Mouse (Mus musculus) embryo, embryonic 9.5 days (tissue): Measurements from ENCODE around the gene Gen1.

Source experiments
- DNase-seq: peaks from one replicate; pipeline ENCODE4 v3.0.0-alpha.2; 2017; ENCODE audit errors: extremely low spot score

Gen1 gene

GRCm38 (mm10) chr12:11223090-11223489 lies 42.5 kb downstream of the Gen1 start:
- DNase-seq, result no peak

- DNase-seq, result no peak
Measured at GRCm38 (mm10) chr12:11222566-11222965, 43.0 kb downstream of the Gen1 start.

- peak; percentile 33 for DNase-seq
Measured at GRCm38 (mm10) chr12:11221524-11222330, 43.9 kb downstream of the Gen1 start.

GRCm38 (mm10) chr12:11217726-11218250 lies 47.8 kb downstream of the Gen1 start:
- DNase-seq, result no peak

- no peak for DNase-seq
Measured at GRCm38 (mm10) chr12:11216454-11216853, 49.1 kb downstream of the Gen1 start.

GRCm38 (mm10) chr12:11215555-11215954 lies 50.0 kb downstream of the Gen1 start:
- DNase-seq, result no peak

- DNase-seq, result no peak
Measured at GRCm38 (mm10) chr12:11214776-11215175, 50.8 kb downstream of the Gen1 start.

- no peak for DNase-seq
Measured at GRCm38 (mm10) chr12:11212881-11213280, 52.7 kb downstream of the Gen1 start.

GRCm38 (mm10) chr12:11210361-11210760 lies 55.2 kb downstream of the Gen1 start:
- DNase-seq, result no peak

- DNase-seq, result no peak
Measured at GRCm38 (mm10) chr12:11209636-11210035, 56.0 kb downstream of the Gen1 start.

- DNase-seq, result no peak
Measured at GRCm38 (mm10) chr12:11208872-11209271, 56.7 kb downstream of the Gen1 start, which contains the start of gene Msgn1. Gene Msgn1, minus strand, starts transcription at chr12:11208972.

- DNase-seq, result no peak
Measured at GRCm38 (mm10) chr12:11206321-11206720, 59.3 kb downstream of the Gen1 start.

GRCm38 (mm10) chr12:11203694-11204665 lies 61.6 kb downstream of the Gen1 start:
- no peak for DNase-seq

GRCm38 (mm10) chr12:11202476-11202875 lies 63.1 kb downstream of the Gen1 start:
- DNase-seq, result no peak

- DNase-seq, result no peak
Measured at GRCm38 (mm10) chr12:11200711-11201110, 64.9 kb downstream of the Gen1 start.

- no peak for DNase-seq
Measured at GRCm38 (mm10) chr12:11198551-11198950, 67.0 kb downstream of the Gen1 start.

GRCm38 (mm10) chr12:11198026-11198425 lies 67.6 kb downstream of the Gen1 start:
- DNase-seq, result peak; percentile 6

GRCm38 (mm10) chr12:11196830-11197229 lies 68.8 kb downstream of the Gen1 start:
- DNase-seq, result no peak

- peak; percentile 87 for DNase-seq
Measured at GRCm38 (mm10) chr12:11196142-11196597, 69.4 kb downstream of the Gen1 start.

GRCm38 (mm10) chr12:11195031-11195430 lies 70.6 kb downstream of the Gen1 start:
- no peak for DNase-seq
